Mouse (Mus musculus): ENCODE measurements around the gene 2610318N02Rik.

2610318N02Rik gene

GRCm38 (mm10) chr16:17131191-17132088, 6.5 kb upstream of the 2610318N02Rik start:
- peak; percentile 49 for DNase-seq (ENCODE audit: low read depth, low spot score)
- Histone ChIP-seq H3K36me3 (ENCODE audit: control insufficient read depth, insufficient read depth, low read length, poor library complexity, severe bottlenecking) (no peaks in the 10 kb centered on the region), H3K27me3 (ENCODE audit: control insufficient read depth, insufficient read depth, low read length, poor library complexity, severe bottlenecking) (no peaks in the 10 kb centered on the region)

DNA sequence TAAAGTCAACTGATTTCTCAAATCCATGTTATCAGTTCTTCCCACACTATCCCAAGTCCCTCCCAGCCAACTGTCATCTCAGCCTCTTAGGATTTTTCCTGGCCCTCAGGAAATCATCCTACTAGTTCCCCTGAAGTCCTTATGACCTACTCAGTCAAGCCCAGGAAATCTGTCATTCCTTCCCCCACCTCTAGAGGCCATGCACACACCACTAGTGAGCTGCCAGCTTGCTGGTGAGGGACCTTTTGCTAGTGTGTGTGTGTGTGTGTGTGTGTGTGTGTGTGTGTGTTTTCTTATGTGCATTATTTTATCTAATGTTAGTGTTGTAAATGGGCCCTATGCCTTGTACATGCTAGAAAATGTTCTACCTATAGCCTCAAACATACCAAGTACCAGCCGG, 2.3 kb upstream of the 2610318N02Rik start:
- Histone ChIP-seq H3K27me3 (ENCODE audit: control insufficient read depth, insufficient read depth, low read length, poor library complexity, severe bottlenecking) (no peaks in the 10 kb centered on the region), H3K36me3 (ENCODE audit: control insufficient read depth, insufficient read depth, low read length, poor library complexity, severe bottlenecking) (no peaks in the 10 kb centered on the region)
- DNase-seq (ENCODE audit: low read depth, low spot score): peak; percentile 78

- Histone ChIP-seq H3K27me3 (ENCODE audit: control insufficient read depth, insufficient read depth, low read length, poor library complexity, severe bottlenecking) (no peaks in the 10 kb centered on the region), H3K36me3 (ENCODE audit: control insufficient read depth, insufficient read depth, low read length, poor library complexity, severe bottlenecking) (no peaks in the 10 kb centered on the region)
- no peak for DNase-seq (ENCODE audit: low read depth, low spot score)
Measured at GRCm38 (mm10) chr16:17124119-17124870, 672 bp downstream of the 2610318N02Rik start.

GRCm38 (mm10) chr16:17121569-17121968, 3.4 kb downstream of the 2610318N02Rik start:
- DNase-seq (ENCODE audit: low read depth, low spot score): no peak
- no peaks in the 10 kb centered on the region for H3K27me3 ChIP-seq (ENCODE audit: control insufficient read depth, insufficient read depth, low read length, poor library complexity, severe bottlenecking)
- H3K36me3 ChIP-seq (ENCODE audit: control insufficient read depth, insufficient read depth, low read length, poor library complexity, severe bottlenecking): no peaks in the 10 kb centered on the region

DNA sequence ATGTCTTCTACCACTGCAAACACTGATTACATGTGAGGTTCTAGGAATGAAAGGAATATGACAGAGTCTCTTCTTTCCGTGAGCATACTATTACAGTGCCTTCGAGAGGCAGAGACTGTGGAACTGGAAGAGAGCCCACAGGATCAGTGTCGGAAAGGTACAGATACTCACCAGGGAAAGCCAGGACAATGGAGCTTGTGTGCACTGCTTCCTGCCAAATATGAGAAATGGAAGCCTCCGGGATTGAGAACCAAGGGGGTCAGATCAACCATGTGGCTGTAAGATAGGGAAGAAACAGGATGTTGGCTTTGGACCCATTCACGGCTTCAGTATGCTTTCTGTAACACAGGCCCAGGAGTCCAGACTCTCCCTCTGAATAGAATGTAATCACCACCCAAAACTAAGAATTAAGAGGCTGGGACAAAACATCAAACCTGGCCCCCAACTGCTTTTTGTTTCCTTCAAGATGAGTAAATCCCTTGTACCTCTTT, 7.6 kb downstream of the 2610318N02Rik start:
- Histone ChIP-seq H3K36me3 (ENCODE audit: control insufficient read depth, insufficient read depth, low read length, poor library complexity, severe bottlenecking) (no peaks in the 10 kb centered on the region), H3K27me3 (ENCODE audit: control insufficient read depth, insufficient read depth, low read length, poor library complexity, severe bottlenecking) (no peaks in the 10 kb centered on the region)
- DNase-seq (ENCODE audit: low read depth, low spot score): no peak

DNA sequence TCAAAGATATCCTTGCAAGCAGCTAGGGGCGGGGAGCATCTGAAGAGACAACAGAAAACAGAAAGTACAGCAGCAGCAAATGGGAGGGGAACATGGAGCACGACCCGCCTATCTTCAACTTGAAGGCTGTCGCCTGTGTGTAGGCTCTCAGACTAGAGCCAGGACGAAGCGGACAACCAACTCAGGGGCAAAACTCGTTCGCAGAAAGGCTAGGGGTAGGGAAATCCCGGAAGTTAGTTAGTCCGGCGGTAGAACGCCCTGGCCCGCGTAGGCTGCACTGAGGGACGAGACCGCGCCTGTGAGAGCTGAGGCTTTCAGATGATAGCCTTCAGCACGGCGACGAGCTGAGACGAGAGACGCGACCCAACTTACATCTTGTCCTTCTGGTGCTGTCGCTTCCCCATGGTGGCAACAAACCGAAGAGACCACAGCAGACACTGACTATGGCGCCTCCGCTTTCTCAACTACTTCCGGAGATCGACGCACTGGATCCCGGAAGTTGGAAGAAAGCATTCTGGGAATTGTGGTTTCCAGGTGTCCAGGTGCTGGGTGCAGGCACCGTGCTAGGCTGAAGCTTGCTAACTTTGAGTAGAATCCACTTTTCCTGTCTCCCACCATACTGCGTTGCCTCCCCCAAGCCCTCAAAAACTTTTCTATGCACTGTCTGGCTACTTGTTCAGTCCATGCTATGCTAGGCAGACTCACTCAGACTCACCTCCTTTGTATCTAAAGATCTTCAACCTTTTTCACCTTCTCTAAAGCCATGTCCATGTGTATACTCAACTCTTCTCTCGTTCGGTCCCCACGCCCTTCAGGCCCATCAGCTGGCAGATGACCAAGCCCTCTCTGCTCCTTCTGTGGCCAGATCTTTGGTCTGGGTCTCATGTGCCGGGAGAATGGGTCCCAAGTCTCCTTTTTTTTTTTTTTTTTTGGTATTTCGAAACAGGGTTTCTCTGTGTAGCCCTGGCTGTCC, 13.9 kb downstream of the 2610318N02Rik start, which contains the start of gene Ppil2:
Ppil2 (minus strand) TSS at position 487 of the 973 bp plus-strand sequence.
- peak; percentile 81 for DNase-seq (ENCODE audit: low read depth, low spot score)
- peaks cover 3% of the 10 kb centered on the region; the same call in 1 of the 2 replicates for H3K36me3 ChIP-seq (ENCODE audit: control insufficient read depth, insufficient read depth, low read length, poor library complexity, severe bottlenecking)

DNA sequence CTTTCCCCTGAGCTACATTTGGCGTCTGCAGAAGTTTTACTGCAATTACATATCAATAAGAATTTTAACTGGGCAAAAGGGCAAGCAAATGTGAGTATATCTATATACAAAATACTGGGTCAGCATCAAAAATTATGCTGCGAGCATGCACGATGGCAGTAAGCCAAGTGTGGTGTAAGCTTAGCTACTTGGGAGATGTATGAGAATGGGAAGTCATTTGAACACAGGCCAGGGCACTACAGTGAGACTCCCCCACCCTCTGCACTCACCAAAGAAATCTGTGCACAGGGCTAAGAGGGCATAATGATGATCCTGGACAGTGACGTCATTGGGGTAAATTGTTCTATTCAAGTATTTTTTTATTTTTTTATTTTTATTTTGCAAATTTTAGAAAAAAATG, 20.4 kb downstream of the 2610318N02Rik start:
- no peak for DNase-seq (ENCODE audit: low read depth, low spot score)
- no peaks in the 10 kb centered on the region for H3K27me3 ChIP-seq (ENCODE audit: control insufficient read depth, insufficient read depth, low read length, poor library complexity, severe bottlenecking)

More for the DNA sequence above, 13.9 kb downstream of the 2610318N02Rik start, which contains the start of gene Ppil2:
- no peaks in the 10 kb centered on the region for H3K27me3 ChIP-seq (ENCODE audit: control insufficient read depth, insufficient read depth, low read length, poor library complexity, severe bottlenecking)

DNA sequence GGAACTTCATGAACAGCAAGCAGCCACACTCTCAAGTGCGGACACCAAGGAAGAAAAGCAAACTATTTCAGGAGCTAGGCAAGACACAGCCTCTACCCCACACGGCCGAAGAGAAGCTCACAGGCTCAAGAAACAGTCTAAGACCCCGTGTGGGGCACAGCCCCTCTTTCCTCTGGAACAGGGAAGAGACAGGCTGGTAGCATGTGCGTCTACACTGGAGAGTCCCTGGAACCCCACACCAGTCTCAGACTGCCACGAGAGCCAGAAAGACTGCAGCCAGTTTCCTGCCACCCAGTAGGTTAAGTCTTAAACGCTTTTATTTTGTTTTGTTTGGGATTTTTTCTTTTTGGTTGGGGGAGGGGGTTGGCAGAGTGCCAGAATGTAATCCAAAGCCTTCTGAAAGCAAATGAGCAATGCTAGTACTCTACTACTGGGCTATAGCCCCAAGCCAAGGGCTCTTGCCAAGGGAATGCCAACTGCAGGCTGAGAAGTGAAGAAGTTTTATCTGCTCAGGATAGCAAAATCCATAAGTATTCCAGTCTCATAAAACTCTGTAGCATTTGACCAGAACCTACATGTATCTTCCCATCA, 22.2 kb downstream of the 2610318N02Rik start:
- DNase-seq (ENCODE audit: low read depth, low spot score): no peak
- H3K36me3 ChIP-seq (ENCODE audit: control insufficient read depth, insufficient read depth, low read length, poor library complexity, severe bottlenecking): peaks cover 14% of the 10 kb centered on the region

More for the DNA sequence above, 20.4 kb downstream of the 2610318N02Rik start:
- H3K36me3 ChIP-seq (ENCODE audit: control insufficient read depth, insufficient read depth, low read length, poor library complexity, severe bottlenecking): peaks cover 14% of the 10 kb centered on the region

DNA sequence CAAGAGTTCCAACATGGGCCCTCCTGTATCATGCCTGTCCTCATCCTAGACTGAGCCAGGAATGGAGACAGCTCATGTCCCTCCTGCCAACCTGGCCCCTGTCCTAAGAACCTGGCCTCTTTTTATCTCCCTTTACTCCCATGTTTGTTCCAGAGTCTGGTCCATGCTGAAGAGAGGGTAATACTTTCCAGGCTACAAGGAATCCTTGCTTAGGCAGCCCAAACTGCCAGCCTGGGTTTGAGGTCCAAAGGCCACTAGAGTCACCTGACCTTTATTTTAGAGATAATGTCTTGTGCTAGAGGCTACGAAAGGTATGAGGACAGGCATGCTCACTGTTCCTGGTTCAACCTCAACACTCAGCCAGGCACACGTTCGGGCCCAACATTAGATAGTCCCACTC, 28.0 kb downstream of the 2610318N02Rik start:
- no peaks in the 10 kb centered on the region for H3K27me3 ChIP-seq (ENCODE audit: control insufficient read depth, insufficient read depth, low read length, poor library complexity, severe bottlenecking)
- peaks cover 16% of the 10 kb centered on the region for H3K36me3 ChIP-seq (ENCODE audit: control insufficient read depth, insufficient read depth, low read length, poor library complexity, severe bottlenecking)
- DNase-seq (ENCODE audit: low read depth, low spot score): no peak

More for the DNA sequence above, 22.2 kb downstream of the 2610318N02Rik start:
- H3K27me3 ChIP-seq (ENCODE audit: control insufficient read depth, insufficient read depth, low read length, poor library complexity, severe bottlenecking): no peaks in the 10 kb centered on the region

DNA sequence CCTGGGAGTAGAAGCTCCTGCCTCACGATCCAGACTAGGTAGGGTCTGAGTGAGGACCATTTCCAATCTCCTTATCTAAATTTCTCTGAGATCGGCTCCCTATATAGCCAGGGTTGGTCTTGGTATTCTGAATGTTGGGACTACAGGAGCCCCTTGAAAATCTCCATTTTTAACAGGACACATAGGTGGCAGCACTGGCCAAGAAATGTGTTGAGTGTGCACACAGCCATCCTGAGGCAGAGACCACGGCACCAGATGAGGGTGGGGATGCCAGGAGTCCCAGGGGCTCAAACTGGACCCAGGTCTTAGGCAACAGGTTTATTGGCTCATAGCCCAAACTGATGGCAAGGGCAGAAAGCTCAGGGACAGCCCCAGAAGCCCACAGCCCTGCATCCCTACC, 36.6 kb downstream of the 2610318N02Rik start:
- Histone ChIP-seq H3K27me3 (ENCODE audit: control insufficient read depth, insufficient read depth, low read length, poor library complexity, severe bottlenecking) (no peaks in the 10 kb centered on the region), H3K36me3 (ENCODE audit: control insufficient read depth, insufficient read depth, low read length, poor library complexity, severe bottlenecking) (peaks cover 18% of the 10 kb centered on the region)
- DNase-seq (ENCODE audit: low read depth, low spot score): no peak

- peaks cover 11% of the 10 kb centered on the region for H3K36me3 ChIP-seq (ENCODE audit: control insufficient read depth, insufficient read depth, low read length, poor library complexity, severe bottlenecking)
- no peaks in the 10 kb centered on the region for H3K27me3 ChIP-seq (ENCODE audit: control insufficient read depth, insufficient read depth, low read length, poor library complexity, severe bottlenecking)
- DNase-seq (ENCODE audit: low read depth, low spot score): no peak
Measured at GRCm38 (mm10) chr16:17086669-17087193, 38.2 kb downstream of the 2610318N02Rik start.

DNA sequence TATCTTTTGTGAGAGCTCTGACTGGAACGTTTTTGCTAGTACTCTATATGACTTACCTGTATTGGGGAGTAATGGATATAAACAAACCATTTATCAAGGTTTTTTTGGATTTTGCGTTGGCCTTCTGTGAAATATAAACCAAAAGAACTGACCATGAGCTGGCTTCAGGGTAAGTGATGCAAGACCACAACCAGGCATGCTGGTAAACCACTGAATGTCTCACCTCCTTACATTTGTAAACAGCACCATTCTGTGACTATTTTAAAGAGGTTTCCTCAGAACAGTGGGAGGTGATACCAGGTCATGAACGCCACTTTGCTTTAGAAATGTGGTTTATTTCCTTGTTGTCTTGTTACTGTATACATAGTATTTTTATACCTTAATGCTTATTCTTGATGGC, 38.7 kb downstream of the 2610318N02Rik start:
- DNase-seq (ENCODE audit: low read depth, low spot score): no peak
- Histone ChIP-seq H3K27me3 (ENCODE audit: control insufficient read depth, insufficient read depth, low read length, poor library complexity, severe bottlenecking) (no peaks in the 10 kb centered on the region), H3K36me3 (ENCODE audit: control insufficient read depth, insufficient read depth, low read length, poor library complexity, severe bottlenecking) (peaks cover 11% of the 10 kb centered on the region)

GRCm38 (mm10) chr16:17085636-17086035, 39.3 kb downstream of the 2610318N02Rik start:
- peaks cover 8% of the 10 kb centered on the region for H3K36me3 ChIP-seq (ENCODE audit: control insufficient read depth, insufficient read depth, low read length, poor library complexity, severe bottlenecking)
- DNase-seq (ENCODE audit: low read depth, low spot score): no peak
- H3K27me3 ChIP-seq (ENCODE audit: control insufficient read depth, insufficient read depth, low read length, poor library complexity, severe bottlenecking): no peaks in the 10 kb centered on the region
